Mouse (Mus musculus): ENCODE measurements around the gene Rnf26. TPM values are rescaled to one million over a fixed set of nuclear protein-coding genes. Genes with fewer than 3 reads are reported as not detected.

The Rnf26 gene
- 10 to 100 TPM; 29.2 to 30.7 TPM for total RNA-seq (2021)
- long read RNA-seq, experiment 1, transcript Rnf26-201 (1 exons, 2,724 nt): major isoform, 60 of 60 reads
- long read RNA-seq, experiment 1, partial matches to known transcripts: 0 of 60 reads
- long read RNA-seq, experiment 1, other reads (novel, unspliced or antisense): 0 of 60 reads
- long read RNA-seq, experiment 2, transcript Rnf26-201 (1 exons, 2,724 nt): major isoform, 56 of 56 reads
- long read RNA-seq, experiment 2, partial matches to known transcripts: 0 of 56 reads
- long read RNA-seq, experiment 2, other reads (novel, unspliced or antisense): 0 of 56 reads

- Histone ChIP-seq H3K27ac (peak within 1 kb of the TSS; percentile 76), H3K4me3 (peak within 1 kb of the TSS; percentile 65)
- DNase-seq (ENCODE audit: low spot score in 2 of 2): peak; percentile 94 to 98
- no peak for TF ChIP-seq CTCF (conservative IDR thresholded peaks at IDR 0.05)
Observed at GRCm38 (mm10) chr9:44113105-44113789, at the start of gene Rnf26, which contains the start of gene Gm49380. TSS of gene Rnf26 (minus strand) at chr9:44113517. TSS of gene Gm49380 (minus strand) at chr9:44113500.

GRCm38 (mm10) chr9:44159886-44160285 is 46.6 kb upstream of the Rnf26 start:
- H3K4me3 ChIP-seq: no peak overlapping the region
- no peak for DNase-seq (ENCODE audit: low spot score in 2 of 2)
- TF ChIP-seq CTCF (conservative IDR thresholded peaks at IDR 0.05): no peak
- H3K27ac ChIP-seq: no peak overlapping the region

GRCm38 (mm10) chr9:44147290-44147689 is 34.0 kb upstream of the Rnf26 start:
- no peak for DNase-seq (ENCODE audit: low spot score in 2 of 2)

GRCm38 (mm10) chr9:44144718-44145060 is 31.4 kb upstream of the Rnf26 start:
- Histone ChIP-seq H3K4me3 (no peak overlapping the region), H3K27ac (no peak overlapping the region)
- no peak for DNase-seq (ENCODE audit: low spot score in 2 of 2)
- no peak for TF ChIP-seq CTCF (conservative IDR thresholded peaks at IDR 0.05)

More at GRCm38 (mm10) chr9:44147290-44147689, 34.0 kb upstream of the Rnf26 start:
- peak; percentile 80 for TF ChIP-seq CTCF (conservative IDR thresholded peaks at IDR 0.05)
- H3K27ac ChIP-seq: no peak overlapping the region
- H3K4me3 ChIP-seq: no peak overlapping the region

GRCm38 (mm10) chr9:44144023-44144717 is 30.9 kb upstream of the Rnf26 start:
- peak overlapping the region; percentile 46; the same call in 1 of the 2 replicates for H3K27ac ChIP-seq
- peak; percentile 54 for TF ChIP-seq CTCF (conservative IDR thresholded peaks at IDR 0.05)
- no peak for DNase-seq (ENCODE audit: low spot score in 2 of 2)
- H3K4me3 ChIP-seq: no peak overlapping the region

GRCm38 (mm10) chr9:44143421-44143820 is 30.1 kb upstream of the Rnf26 start:
- no peak for TF ChIP-seq CTCF (conservative IDR thresholded peaks at IDR 0.05)
- peak overlapping the region; percentile 46; the same call in 1 of the 2 replicates for H3K27ac ChIP-seq
- DNase-seq (ENCODE audit: low spot score in 2 of 2): no peak
- H3K4me3 ChIP-seq: no peak overlapping the region

- no peak for TF ChIP-seq CTCF (conservative IDR thresholded peaks at IDR 0.05)
- Histone ChIP-seq H3K27ac (peak overlapping the region; percentile 6; the same call in 1 of the 2 replicates), H3K4me3 (no peak overlapping the region)
- no peak for DNase-seq (ENCODE audit: low spot score in 2 of 2)
Observed at GRCm38 (mm10) chr9:44141951-44142350, 28.6 kb upstream of the Rnf26 start.

- no peak overlapping the region for H3K27ac ChIP-seq
- no peak for TF ChIP-seq CTCF (conservative IDR thresholded peaks at IDR 0.05)
- H3K4me3 ChIP-seq: no peak overlapping the region
- DNase-seq (ENCODE audit: low spot score in 2 of 2): no peak
Observed at GRCm38 (mm10) chr9:44137846-44138245, 24.5 kb upstream of the Rnf26 start.

GRCm38 (mm10) chr9:44135731-44136411 is 22.6 kb upstream of the Rnf26 start:
- DNase-seq (ENCODE audit: low spot score in 2 of 2): no peak
- peak overlapping the region; percentile 72; the same call in 1 of the 2 replicates for H3K27ac ChIP-seq
- TF ChIP-seq CTCF (conservative IDR thresholded peaks at IDR 0.05): no peak
- no peak overlapping the region; the same call in 1 of the 2 replicates for H3K4me3 ChIP-seq

GRCm38 (mm10) chr9:44134851-44135730 is 21.8 kb upstream of the Rnf26 start:
- no peak for DNase-seq (ENCODE audit: low spot score in 2 of 2)
- Histone ChIP-seq H3K4me3 (peak overlapping the region; percentile 54), H3K27ac (peak overlapping the region; percentile 72)
- no peak for TF ChIP-seq CTCF (conservative IDR thresholded peaks at IDR 0.05)

- TF ChIP-seq CTCF (conservative IDR thresholded peaks at IDR 0.05): no peak
- Histone ChIP-seq H3K4me3 (peak within 1 kb of the TSS; percentile 54), H3K27ac (peak within 1 kb of the TSS; percentile 72)
- no peak for DNase-seq (ENCODE audit: low spot score in 2 of 2)
Observed at GRCm38 (mm10) chr9:44134101-44134850, 21.0 kb upstream of the Rnf26 start, which contains the start of gene Mcam. TSS of gene Mcam (plus strand) at chr9:44134469.
